Mouse (Mus musculus) intestine, embryonic 14.5 days (tissue): ENCODE measurements around the gene Srsf10. TPM values are rescaled to one million over a fixed set of nuclear protein-coding genes. Genes with fewer than 3 reads are reported as not detected.

ENCODE experiments used
- ATAC-seq: fragments of 200-750 bp; cut with Nextera tagmentation; replicated peaks from 2 replicates; pipeline ENCODE4 v1.8.0; 2017; ENCODE audit warnings: low read depth, moderate number of reproducible peaks, moderate TSS enrichment, moderate library complexity; ENCODE audit not compliant: low FRiP score, low TSS enrichment
- DNase-seq: peaks from one replicate; pipeline ENCODE4 v3.0.0-alpha.2; 2018; ENCODE audit warnings: low spot score
- H3K27ac ChIP-seq: fragments of 300-500 bp; sonication (generic); 2 replicates; pipeline ENCODE4 v1.5.1; 2014; ENCODE audit warnings: low read depth, mild to moderate bottlenecking, control low read depth
- H3K27me3 ChIP-seq: fragments of 300-500 bp; sonication (generic); replicated peaks from 2 replicates; pipeline ENCODE4 v1.6.1; 2014; ENCODE audit warnings: low read length, control low read depth; ENCODE audit not compliant: control insufficient read depth, insufficient read depth
- H3K36me3 ChIP-seq: fragments of 300-500 bp; sonication (generic); 2 replicates; pipeline ENCODE4 v1.6.1; 2014; ENCODE audit warnings: low read length, control low read depth; ENCODE audit not compliant: control insufficient read depth, insufficient read depth
- H3K4me1 ChIP-seq: fragments of 300-500 bp; sonication (generic); replicated peaks from 2 replicates; pipeline ENCODE4 v1.6.1; 2014; ENCODE audit warnings: low read length, control low read depth, mixed read lengths; ENCODE audit not compliant: control insufficient read depth, insufficient read depth
- H3K4me2 ChIP-seq: fragments of 300-500 bp; sonication (generic); 2 replicates; pipeline ENCODE4 v1.6.1; 2014; ENCODE audit warnings: low read length
- H3K4me3 ChIP-seq: fragments of 300-500 bp; sonication (generic); 2 replicates; pipeline ENCODE4 v1.5.1; 2014; ENCODE audit warnings: low read depth, low read length, control low read depth, mixed read lengths
- H3K9ac ChIP-seq: fragments of 300-500 bp; sonication (generic); 2 replicates; pipeline ENCODE4 v1.6.1; 2014; ENCODE audit warnings: mild to moderate bottlenecking, low read length
- H3K9me3 ChIP-seq: fragments of 300-500 bp; sonication (generic); 2 replicates; pipeline ENCODE4 v1.6.1; 2016; ENCODE audit warnings: low read length, control low read depth; ENCODE audit not compliant: control insufficient read depth
- WGBS: fragments of 180-500 bp; shearing (Covaris S2); extraction: QIAGEN DNeasy Blood & Tissue Kit; methylation state at CpG from one replicate; pipeline ENCODE4 v1.1.7; 2014; 5-methylcytosine and 5-hydroxymethylcytosine counted together
- polyA plus RNA-seq: library from polyadenylated mRNA; unstranded; fragments of >200 nt; fragmentation: Nextera tagmentation; extraction: Ambion mirVana; gene quantifications from 2 replicates; pipeline ENCODE4 v1.2.1, GENCODE M21; 2014

Gene Srsf10
- polyA plus RNA-seq, 1 experiment from 2014 or later = 271 TPM

DNA sequence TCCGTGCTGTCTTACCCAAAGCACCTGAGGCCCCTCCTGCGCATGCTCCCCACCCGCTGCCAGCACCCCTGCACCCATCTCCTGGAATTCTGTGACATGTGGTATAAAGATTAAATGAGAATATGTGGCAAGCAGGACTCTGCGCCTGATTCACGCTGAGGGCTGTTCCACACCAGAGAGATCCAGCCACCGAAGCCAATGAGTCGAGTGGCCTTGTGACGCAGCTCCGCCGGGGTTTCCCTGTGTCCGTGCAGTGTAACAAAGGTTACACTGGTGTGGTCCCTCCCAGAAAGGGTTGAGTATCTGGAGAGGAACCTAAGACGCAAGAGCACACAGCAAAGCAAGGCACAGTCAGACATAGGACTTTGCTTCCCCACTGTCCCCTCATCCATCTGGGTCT, 30.1 kb downstream of the Srsf10 start:
- H3K4me2 ChIP-seq = no peak overlapping the region
- no peaks in the 10 kb centered on the region for H3K27me3 ChIP-seq
- 86% methylated on average over 12 of the region's 12 CpGs for WGBS
- no peaks in the 10 kb centered on the region for H3K36me3 ChIP-seq
- H3K4me1 ChIP-seq = 0 out of 2 replicates have a peak, but pooled peaks cover 6% of the 10 kb centered on the region
- no peak overlapping the region for H3K27ac ChIP-seq
- no peaks in the 10 kb centered on the region for H3K9me3 ChIP-seq
- H3K4me3 ChIP-seq = no peak overlapping the region
- DNase-seq = peak; percentile 38
- no peak overlapping the region for H3K9ac ChIP-seq
- no peak for ATAC-seq

DNA sequence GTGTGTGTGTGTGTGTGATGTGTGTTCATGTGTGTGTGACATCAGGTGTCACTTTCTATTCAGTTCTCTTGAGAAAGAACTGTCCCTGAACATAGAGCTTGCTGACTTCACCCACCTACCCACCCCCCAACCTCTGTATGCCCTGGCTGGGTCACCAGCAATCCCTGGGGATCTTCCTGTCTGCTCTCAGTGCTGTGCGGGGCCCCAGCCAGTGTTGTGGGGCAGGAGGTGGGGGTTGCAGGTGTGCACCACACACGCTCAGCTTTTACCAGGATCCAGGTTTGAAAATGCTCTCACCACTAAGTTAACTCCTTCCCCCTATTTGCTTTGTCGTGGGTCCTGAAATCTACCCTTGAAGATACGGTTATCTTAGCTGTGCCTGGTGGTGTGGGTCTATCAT, 30.6 kb downstream of the Srsf10 start:
- DNase-seq (no peak), ATAC-seq (no peak)
- WGBS = 87% methylated on average over 4 of the region's 4 CpGs

DNA sequence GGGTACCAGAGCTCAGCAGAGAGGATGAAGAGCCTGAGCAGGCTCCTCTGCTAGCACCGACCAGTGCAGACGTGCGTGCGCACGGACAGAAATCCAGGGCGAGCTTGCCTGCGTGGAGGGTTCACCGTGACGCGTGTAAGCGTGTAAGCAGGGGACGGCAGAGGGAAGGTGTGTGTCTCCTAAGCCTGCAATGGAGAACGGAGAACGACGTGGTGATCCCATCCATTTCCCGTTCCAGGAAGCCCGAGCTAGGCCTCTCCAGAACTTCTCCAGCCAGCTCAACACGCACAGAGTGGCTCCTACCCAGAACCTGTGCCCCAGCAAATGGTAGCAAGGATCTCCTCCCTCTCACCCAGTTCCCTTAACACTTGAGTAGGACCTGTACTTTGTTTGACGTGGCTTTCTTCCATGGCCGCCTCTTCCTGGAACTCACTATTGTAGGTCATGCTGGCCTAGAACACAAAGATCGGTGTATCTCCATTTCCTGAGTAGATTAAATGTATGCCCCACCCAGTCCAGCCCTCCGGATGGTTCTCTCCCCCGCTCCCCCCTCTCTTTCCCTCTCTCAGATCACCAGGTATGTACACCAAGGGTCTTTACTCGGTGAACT, 33.0 kb downstream of the Srsf10 start:
- no peak for DNase-seq
- ATAC-seq = no peak
- WGBS = 94% methylated on average over 24 of the region's 24 CpGs
- no peak overlapping the region for H3K4me3 ChIP-seq
- no peaks in the 10 kb centered on the region for H3K27me3 ChIP-seq
- no peaks in the 10 kb centered on the region for H3K9me3 ChIP-seq
- H3K27ac ChIP-seq = no peak overlapping the region
- H3K36me3 ChIP-seq = no peaks in the 10 kb centered on the region
- no peak overlapping the region for H3K9ac ChIP-seq
- no peak overlapping the region for H3K4me2 ChIP-seq
- H3K4me1 ChIP-seq = 0 out of 2 replicates have a peak, but pooled peaks cover 3% of the 10 kb centered on the region

More for the DNA sequence above, 30.6 kb downstream of the Srsf10 start:
- Histone ChIP-seq H3K4me2 (no peak overlapping the region), H3K4me1 (0 out of 2 replicates have a peak, but pooled peaks cover 6% of the 10 kb centered on the region), H3K9ac (no peak overlapping the region), H3K36me3 (no peaks in the 10 kb centered on the region), H3K27me3 (no peaks in the 10 kb centered on the region), H3K9me3 (no peaks in the 10 kb centered on the region), H3K27ac (no peak overlapping the region), H3K4me3 (no peak overlapping the region)

DNA sequence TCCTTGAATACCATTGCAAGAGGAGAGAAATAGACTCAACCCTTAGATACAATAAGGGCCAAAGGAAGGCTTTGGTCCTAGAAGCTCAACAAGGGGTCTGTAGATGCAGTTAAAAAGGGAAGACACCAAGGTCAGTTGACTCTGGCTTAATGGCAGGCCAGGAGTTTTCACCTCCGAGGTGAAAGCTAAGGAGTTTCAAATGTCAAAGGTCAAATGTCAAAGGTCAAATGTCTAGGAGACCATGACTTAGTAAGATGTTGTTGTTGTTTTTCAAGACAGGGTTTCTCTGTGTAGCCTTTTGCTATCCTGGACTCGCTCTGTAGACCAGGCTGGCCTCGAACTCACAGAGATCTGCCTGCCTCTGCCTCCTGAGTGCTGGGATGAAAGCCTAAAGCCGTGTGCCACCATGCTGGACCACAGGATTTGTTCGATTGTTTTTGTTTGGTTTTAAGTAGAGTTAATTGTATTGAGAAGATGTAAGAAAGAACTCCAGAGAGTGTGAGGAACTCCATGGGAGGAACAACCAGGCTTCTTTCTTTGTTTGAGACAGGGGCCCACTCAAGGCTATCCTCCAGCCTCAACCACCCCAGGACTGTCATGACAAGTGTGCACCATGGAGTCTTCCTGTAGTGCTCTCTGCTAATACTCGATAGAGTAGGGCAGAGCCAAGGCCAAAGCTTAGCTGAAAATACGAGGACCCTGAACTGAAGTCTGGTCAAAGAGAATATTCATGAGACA, 33.8 kb downstream of the Srsf10 start:
- 79% methylated on average over 7 of the region's 7 CpGs for WGBS
- no peak for DNase-seq
- no peak for ATAC-seq
- Histone ChIP-seq H3K36me3 (no peaks in the 10 kb centered on the region), H3K4me3 (no peak overlapping the region), H3K9ac (no peak overlapping the region), H3K27ac (no peak overlapping the region), H3K4me1 (no peaks in the 10 kb centered on the region), H3K4me2 (no peak overlapping the region), H3K27me3 (no peaks in the 10 kb centered on the region), H3K9me3 (no peaks in the 10 kb centered on the region)

DNA sequence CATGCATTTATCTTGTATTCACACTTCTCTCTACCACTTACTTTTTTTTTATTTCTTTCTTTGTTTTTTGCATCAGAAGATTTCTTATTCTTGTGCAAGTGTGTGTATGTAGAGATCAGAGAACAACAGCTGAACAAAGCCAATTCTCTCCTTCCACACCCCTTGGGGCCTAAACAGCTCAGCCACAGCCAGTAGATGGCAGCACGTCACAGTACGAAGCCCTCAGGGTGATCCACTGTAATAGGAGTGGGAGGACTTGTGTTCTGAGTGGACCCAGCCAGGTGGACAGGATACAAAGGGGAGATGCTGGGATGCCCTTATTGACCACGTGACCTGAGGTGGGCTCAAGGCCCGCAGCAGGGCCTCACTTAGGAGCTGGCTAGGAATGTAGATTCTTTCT, 34.3 kb downstream of the Srsf10 start:
- Histone ChIP-seq H3K27ac (no peak overlapping the region), H3K4me1 (no peaks in the 10 kb centered on the region), H3K4me3 (no peak overlapping the region), H3K9me3 (no peaks in the 10 kb centered on the region), H3K9ac (no peak overlapping the region), H3K27me3 (no peaks in the 10 kb centered on the region), H3K36me3 (no peaks in the 10 kb centered on the region), H3K4me2 (no peak overlapping the region)
- WGBS = 7% methylated on average over 4 of the region's 4 CpGs
- ATAC-seq = peak; percentile 89
- DNase-seq = peak; percentile 82

DNA sequence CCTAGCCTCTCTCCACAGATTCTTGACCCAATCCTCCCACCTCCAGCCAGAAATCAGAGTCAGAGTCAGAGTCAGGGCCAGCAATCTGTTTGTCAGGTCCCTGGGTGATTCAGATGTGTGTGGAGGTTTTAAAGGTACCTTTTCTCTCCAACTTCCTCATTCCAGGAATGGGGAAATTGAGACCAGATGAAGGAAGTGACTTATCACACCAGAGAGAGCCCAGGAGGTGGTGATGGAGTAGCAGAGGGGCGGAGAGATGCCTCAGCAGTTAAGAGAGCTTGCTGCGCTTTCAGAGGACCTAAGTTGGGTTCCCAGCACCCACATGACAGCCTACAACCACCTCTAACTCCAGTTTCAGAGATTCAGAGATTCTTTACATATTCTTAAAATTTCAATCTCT, 36.0 kb downstream of the Srsf10 start:
- no peaks in the 10 kb centered on the region for H3K36me3 ChIP-seq
- no peak overlapping the region for H3K4me2 ChIP-seq
- 88% methylated on average over 2 of the region's 2 CpGs for WGBS
- no peak overlapping the region for H3K9ac ChIP-seq
- no peak for DNase-seq
- no peaks in the 10 kb centered on the region for H3K9me3 ChIP-seq
- no peaks in the 10 kb centered on the region for H3K27me3 ChIP-seq
- ATAC-seq = no peak
- H3K4me3 ChIP-seq = no peak overlapping the region
- H3K27ac ChIP-seq = no peak overlapping the region
- no peaks in the 10 kb centered on the region for H3K4me1 ChIP-seq

DNA sequence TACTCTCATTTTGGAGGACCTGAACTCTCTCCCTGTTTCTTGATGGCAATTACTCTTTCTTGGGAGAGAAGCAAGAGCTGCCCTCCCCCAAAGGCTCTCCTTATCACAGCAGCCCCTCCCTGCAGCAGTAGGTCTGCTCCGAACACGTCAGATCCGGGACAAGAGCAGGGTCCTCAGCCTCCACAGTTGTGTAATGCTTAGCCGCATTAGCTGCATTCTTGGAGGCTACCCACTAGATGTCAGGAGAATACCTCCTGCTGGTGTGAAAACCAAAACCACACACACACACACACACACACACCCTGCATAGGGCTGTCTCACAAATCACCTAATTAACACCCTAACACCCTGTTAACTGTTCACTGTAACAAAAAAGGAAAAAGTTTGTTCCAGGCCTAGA, 37.3 kb downstream of the Srsf10 start:
- ATAC-seq (no peak), DNase-seq (no peak)
- H3K9ac ChIP-seq = no peak overlapping the region
- no peaks in the 10 kb centered on the region for H3K27me3 ChIP-seq
- no peaks in the 10 kb centered on the region for H3K9me3 ChIP-seq
- no peak overlapping the region for H3K4me2 ChIP-seq
- H3K4me3 ChIP-seq = no peak overlapping the region
- H3K4me1 ChIP-seq = no peaks in the 10 kb centered on the region
- WGBS = 49% methylated on average over 4 of the region's 4 CpGs
- H3K36me3 ChIP-seq = no peaks in the 10 kb centered on the region
- no peak overlapping the region for H3K27ac ChIP-seq

DNA sequence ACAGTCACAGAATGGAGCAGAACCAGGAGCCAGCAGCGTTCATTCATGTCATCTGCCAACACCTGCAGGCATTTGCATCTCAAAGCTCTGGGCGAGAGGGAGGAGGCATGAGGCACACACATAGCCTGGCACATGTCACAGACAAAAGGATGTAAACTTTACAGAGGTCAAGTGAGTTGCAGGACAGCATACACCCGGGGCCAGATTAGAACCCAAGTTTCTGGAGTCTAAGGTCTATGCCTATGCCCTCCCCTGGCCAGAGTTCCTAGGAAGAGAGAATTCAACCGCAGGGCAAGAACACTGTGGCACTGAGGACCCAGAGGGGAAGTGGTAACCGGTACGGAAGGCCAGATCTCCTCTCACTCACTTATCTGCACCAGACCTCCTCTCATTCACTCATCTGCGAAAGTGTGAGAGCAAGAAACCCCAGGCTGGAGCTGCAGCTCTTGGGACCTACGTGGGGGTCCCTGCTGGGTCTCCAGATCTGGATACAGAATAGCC, 39.6 kb downstream of the Srsf10 start, which contains the start of gene Cnr2:
Cnr2 (plus strand) TSS at position 324 of the 501 bp plus-strand sequence.
- Histone ChIP-seq H3K27me3 (no peaks in the 10 kb centered on the region), H3K4me1 (no peaks in the 10 kb centered on the region), H3K27ac (no peak within 1 kb of the TSS), H3K9ac (no peak within 1 kb of the TSS), H3K9me3 (no peaks in the 10 kb centered on the region), H3K4me2 (no peak within 1 kb of the TSS), H3K4me3 (no peak within 1 kb of the TSS), H3K36me3 (no peaks in the 10 kb centered on the region)
- DNase-seq = no peak
- ATAC-seq = no peak
- 46% methylated on average over 8 of the region's 8 CpGs for WGBS
